Mouse (Mus musculus) C2C12 (cell line): Measurements from ENCODE around the gene Cbx7.

Source experiments
- CTCF ChIP-seq: IDR thresholded peaks from one replicate; pipeline ENCODE4 v1.5.1; 2011; ENCODE audit not compliant: control insufficient read depth, insufficient read depth, insufficient read length
- MAX ChIP-seq: IDR thresholded peaks from one replicate; pipeline ENCODE4 v1.6.1; 2011; ENCODE audit warnings: mild to moderate bottlenecking, control low read depth

DNA sequence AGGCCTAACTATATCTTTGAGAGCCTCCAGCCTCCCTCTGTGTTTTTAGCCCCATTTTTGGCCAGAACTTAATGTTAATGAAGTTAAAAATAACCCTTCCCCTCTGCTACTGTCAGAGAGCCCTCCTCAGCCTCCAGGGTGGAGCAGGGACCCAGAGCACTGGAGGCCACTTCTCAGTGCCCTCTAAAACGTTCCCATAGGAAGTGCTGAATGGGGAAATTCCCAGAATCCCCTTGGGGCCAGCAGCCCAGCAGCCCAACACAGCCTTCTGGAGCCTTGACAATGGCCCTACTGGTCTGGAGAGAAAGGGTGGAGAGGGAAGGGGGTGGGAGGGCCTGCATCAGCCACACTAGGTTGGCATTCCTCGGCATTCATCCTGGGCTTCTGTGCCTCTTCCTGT, 32.7 kb upstream of the Cbx7 start:
- TF ChIP-seq CTCF (no peak), MAX (no peak)
